Mouse (Mus musculus) urinary bladder, postnatal 4 days (tissue): Measurements from ENCODE around the gene Gm7358.
"Not testable (repeated sequence)": the region's sequence is repeated elsewhere in the genome, so short reads cannot be mapped to it uniquely, and the experiment has no call there.

ENCODE experiments used
- DNase-seq, 2 experiments: peaks; one replicate each; pipeline ENCODE4 v3.0.0; 2021 to 2022; ENCODE audit warnings: low spot score in 2 of 2

Gm7358 gene

GRCm38 (mm10) chr17:14059431-14059830 lies at the start of gene Gm7358:
Gene Gm7358 (minus strand): TSS chr17:14059531.
- not testable (repeated sequence) for DNase-seq

DNA sequence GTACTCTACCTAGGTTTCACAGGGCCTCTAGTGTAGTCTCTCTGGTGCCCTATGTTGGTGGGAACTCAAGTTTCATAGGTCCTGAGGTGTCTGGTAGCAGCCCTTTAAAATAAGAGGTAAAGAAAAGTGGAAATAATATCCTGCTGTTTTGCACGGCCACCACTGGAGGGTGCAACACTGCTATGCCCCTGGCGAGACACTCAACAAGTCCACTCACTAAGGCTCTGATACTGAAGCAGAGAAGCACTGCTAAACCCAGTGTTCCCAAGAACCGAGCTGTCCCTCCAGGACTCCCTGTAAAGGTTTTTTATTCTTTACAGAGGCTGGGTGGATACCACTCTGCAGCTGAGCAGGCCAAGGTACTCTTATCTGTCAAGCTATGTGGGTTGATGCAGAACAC lies 43.7 kb upstream of the Gm7358 start:
- not testable (repeated sequence) for DNase-seq

DNA sequence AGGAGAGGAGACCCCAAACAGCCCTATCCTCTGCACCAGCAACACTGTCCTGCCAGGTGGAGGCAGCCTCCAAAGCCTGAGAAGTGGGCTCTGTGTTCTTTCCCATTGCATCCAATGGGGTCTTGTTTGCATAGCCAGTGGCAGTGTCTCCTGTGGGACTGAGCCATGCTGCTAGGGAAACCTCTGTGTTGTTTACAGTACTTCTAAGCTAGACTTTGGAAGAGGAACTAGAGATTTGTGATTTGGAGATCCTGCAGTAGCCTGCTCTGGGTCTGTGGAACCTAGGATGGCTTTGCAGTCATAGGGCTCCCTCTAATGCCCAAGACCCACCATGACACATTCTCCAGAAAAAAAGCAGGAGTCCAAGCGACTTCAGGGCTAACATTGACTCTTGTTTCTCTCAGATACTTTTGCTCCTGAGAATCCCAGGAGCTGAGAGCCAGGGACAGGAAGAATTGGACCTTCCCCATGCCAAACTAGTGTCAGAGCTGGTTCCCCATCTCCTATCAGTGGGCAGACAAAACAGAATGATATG lies 42.2 kb upstream of the Gm7358 start:
- DNase-seq, result not testable (repeated sequence)

GRCm38 (mm10) chr17:14099886-14100285 lies 40.6 kb upstream of the Gm7358 start:
- not testable (repeated sequence) for DNase-seq

DNA sequence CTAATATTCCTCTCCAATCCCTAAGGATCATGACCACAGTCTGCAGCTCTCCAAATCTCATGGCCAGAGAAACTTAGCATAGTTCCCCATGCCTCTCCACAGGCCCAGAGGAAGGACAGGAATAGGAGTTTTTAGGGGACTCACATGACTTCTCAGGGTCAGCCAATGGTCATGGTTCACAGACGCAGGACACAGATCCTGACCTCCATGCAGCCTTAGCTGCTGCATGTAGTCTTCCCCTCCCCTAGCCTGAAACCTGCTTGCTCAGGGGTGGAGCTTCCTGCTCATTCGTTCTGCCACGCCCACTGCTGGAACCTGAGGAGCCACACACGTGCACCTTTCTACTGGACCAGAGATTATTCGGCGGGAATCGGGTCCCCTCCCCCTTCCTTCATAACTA lies 34.8 kb upstream of the Gm7358 start:
- DNase-seq, result not testable (repeated sequence)

- DNase-seq, result not testable (repeated sequence)
These were observed 27.3 kb upstream of the Gm7358 start for GRCm38 (mm10) chr17:14086629-14087028.

DNA sequence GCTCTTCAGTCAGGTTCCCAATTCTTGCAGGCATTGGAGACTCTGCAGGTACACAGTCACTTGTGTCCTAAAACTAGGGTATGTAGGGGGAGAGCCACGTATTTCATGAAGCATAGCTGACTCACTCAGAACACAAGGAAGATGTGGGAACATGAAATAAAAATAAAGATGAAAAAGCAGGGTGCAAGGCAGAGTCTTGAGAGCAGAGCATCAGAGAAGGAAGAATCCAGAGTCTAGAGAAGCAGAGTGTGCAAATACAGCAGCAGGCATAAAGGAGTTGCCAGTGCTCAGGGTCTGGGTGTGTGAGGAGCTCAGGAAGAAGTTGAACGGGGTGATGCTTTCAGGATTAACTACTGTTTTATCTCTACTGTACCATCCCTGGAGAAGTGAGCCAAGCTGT lies 17.5 kb downstream of the Gm7358 start:
- not testable (repeated sequence) for DNase-seq

- not testable (repeated sequence) for DNase-seq
These were observed 22.3 kb downstream of the Gm7358 start for GRCm38 (mm10) chr17:14037012-14037411.

DNA sequence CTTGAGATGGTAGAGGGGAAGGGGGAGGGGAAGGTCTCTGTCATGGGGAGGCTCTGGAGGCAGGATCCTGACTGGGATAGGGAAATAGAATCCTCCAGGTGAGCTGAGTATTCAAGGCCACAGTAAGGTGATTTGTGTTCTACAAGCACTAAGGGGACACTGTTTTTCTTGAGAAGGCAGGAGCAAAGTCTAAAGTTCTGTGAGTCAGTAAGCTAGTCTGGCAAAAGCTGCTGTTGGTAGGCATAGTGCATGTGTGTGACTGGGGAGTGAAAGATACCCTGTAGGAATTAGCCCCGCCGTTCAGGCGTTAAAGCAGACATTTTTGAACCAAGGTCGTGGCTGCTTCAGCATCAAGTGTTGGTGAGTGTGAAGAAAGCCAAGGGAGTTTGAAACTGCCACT lies 23.2 kb downstream of the Gm7358 start:
- not testable (repeated sequence) for DNase-seq
